Mouse (Mus musculus) c-Kit-negative CD71-positive TER-119-positive erythroid progenitor cells, embryonic 14.5 days (primary cell): ENCODE data around the gene Kcnh3.
"Not testable (repeated sequence)": the region's sequence is repeated elsewhere in the genome, so short reads cannot be mapped to it uniquely, and the experiment has no call there.

ENCODE experiments used
- DNase-seq: peaks from one replicate; pipeline ENCODE4 v3.0.0-alpha.2; 2013; ENCODE audit warnings: low read depth, low spot score

Gene Kcnh3

GRCm38 (mm10) chr15:99240129-99240528, 15.5 kb downstream of the Kcnh3 start:
- DNase-seq, result no peak

- DNase-seq, result no peak
Measured at GRCm38 (mm10) chr15:99241249-99241648, 16.6 kb downstream of the Kcnh3 start.

GRCm38 (mm10) chr15:99242045-99242444, 17.4 kb downstream of the Kcnh3 start:
- no peak for DNase-seq

- DNase-seq, result not testable (repeated sequence)
Measured at GRCm38 (mm10) chr15:99246736-99247135, 22.1 kb downstream of the Kcnh3 start.

GRCm38 (mm10) chr15:99248972-99249371, 24.3 kb downstream of the Kcnh3 start:
- no peak for DNase-seq

GRCm38 (mm10) chr15:99249938-99250337, 25.3 kb downstream of the Kcnh3 start:
- DNase-seq, result no peak

GRCm38 (mm10) chr15:99251111-99251510, 26.4 kb downstream of the Kcnh3 start:
- not testable (repeated sequence) for DNase-seq

- DNase-seq, result peak; percentile 96
Measured at GRCm38 (mm10) chr15:99251626-99252380, 27.1 kb downstream of the Kcnh3 start, which contains the start of gene Mcrs1. TSS of gene Mcrs1 (minus strand) at chr15:99251961.

GRCm38 (mm10) chr15:99252381-99253174, 27.9 kb downstream of the Kcnh3 start:
- DNase-seq, result peak; percentile 24

GRCm38 (mm10) chr15:99253175-99253479, 28.5 kb downstream of the Kcnh3 start:
- not testable (repeated sequence) for DNase-seq

- no peak for DNase-seq
Measured at GRCm38 (mm10) chr15:99253772-99254171, 29.1 kb downstream of the Kcnh3 start.

GRCm38 (mm10) chr15:99254477-99255005, 29.9 kb downstream of the Kcnh3 start:
- DNase-seq, result no peak

- no peak for DNase-seq
Measured at GRCm38 (mm10) chr15:99255241-99255749, 30.6 kb downstream of the Kcnh3 start.

- DNase-seq, result no peak
Measured at GRCm38 (mm10) chr15:99259167-99259729, 34.6 kb downstream of the Kcnh3 start.

- no peak for DNase-seq
Measured at GRCm38 (mm10) chr15:99259730-99260252, 35.1 kb downstream of the Kcnh3 start.

- no peak for DNase-seq
Measured at GRCm38 (mm10) chr15:99262702-99263101, 38.0 kb downstream of the Kcnh3 start.

GRCm38 (mm10) chr15:99264363-99264762, 39.7 kb downstream of the Kcnh3 start:
- no peak for DNase-seq

GRCm38 (mm10) chr15:99265679-99266078, 41.0 kb downstream of the Kcnh3 start:
- peak; percentile 37 for DNase-seq

- no peak for DNase-seq
Measured at GRCm38 (mm10) chr15:99276095-99276494, 51.4 kb downstream of the Kcnh3 start.

- no peak for DNase-seq
Measured at GRCm38 (mm10) chr15:99278271-99278670, 53.6 kb downstream of the Kcnh3 start.

GRCm38 (mm10) chr15:99283456-99283855, 58.8 kb downstream of the Kcnh3 start:
- DNase-seq, result no peak
